Mouse (Mus musculus) monocyte, adult 5-6 weeks (primary cell): ENCODE results near the gene Fam83g. TPM values are rescaled to one million over a fixed set of nuclear protein-coding genes. Genes with fewer than 3 reads are reported as not detected.

Experiments used
- ATAC-seq: fragments of 153-309, 156-312 bp; replicated peaks from 2 replicates; pipeline ENCODE4 v1.8.0; 2017; ENCODE audit warnings: mild to moderate bottlenecking; ENCODE audit not compliant: low TSS enrichment, insufficient number of reproducible peaks, severe bottlenecking, poor library complexity, low FRiP score
- total RNA-seq: library from RNA; stranded (forward); fragments of 200-1000, 200-491, 200-594 nt; gene quantifications from 3 replicates; pipeline ENCODE4 v1.2.3, GENCODE M21; 2017

The Fam83g gene
- total RNA-seq, 1 experiment from 2014 or later = not detected

DNA sequence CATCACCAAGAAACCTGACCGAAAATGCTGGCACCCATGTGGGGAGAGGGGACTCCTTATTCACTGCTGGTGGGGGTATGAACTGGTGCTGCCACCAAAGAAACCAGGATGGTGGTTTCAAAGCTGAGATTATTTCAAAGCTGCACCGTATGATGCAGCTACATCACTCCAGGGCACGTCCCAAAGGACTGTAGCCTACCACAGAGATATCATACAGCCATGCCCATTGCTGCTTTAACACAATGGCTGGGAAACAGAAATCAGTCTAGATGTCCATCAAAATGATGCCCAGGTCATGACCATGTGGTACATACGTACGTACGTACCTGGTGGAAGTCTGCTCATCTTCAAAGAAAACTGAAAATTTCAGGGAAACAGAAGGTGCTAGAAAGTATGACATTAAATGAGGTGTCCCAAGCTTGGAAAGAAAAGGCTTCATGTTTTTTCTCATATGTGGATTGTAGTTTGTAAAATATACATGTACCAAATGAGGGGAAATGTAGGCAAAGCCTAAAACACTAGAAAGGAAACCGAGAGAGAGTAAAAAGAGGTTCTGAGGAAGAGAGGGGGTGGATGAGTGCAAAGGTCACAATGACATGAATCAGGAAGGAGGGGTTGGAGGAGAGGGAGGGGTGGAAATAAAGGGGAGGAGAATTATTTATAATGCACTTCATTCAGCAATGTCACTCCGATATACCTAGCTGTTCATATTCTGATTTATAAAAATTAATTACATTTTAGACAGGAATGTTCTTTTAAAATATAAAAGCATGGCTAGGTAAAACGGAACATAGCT is 33.2 kb upstream of the Fam83g start:
- ATAC-seq = no peak

- no peak for ATAC-seq
Observed at GRCm38 (mm10) chr11:61652216-61652615, 31.7 kb upstream of the Fam83g start.

DNA sequence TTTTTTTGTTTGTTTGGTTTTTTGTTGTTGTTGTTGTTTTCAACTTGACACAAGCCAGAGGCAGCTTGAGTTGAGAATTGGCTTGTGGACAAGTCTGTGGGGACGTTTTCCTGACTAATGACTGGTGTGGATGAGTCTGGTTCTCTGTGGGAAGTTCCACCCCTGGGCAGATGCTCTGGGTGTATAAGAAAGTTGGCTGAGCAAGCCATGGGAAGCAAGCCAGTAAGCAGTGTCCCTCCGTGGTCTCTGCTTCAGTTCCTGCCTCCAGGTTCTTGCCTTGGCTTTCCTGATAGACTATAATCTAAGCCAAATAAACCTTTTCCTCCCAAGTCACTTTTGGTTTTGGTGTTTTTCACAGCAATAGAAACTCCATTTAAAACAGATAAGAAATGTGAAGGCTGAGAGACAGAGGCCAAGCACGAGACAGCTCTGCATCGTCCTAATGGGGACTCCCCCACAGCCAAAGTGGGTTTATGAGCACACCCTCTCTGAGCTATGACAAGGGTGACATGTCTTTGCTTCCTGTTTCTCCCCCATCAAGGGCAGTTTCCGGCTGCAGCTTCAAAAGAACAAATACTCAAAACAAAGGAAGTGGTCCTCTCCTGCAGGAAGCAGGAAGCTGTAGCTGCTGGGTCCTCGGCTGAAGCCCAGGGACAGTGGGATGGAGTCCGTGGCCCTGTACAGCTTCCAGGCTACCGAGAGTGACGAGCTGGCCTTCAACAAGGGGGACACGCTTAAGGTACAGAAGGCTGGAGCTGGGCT is 31.0 kb upstream of the Fam83g start, which contains the start of gene Grap:
TSS of gene Grap (plus strand) at position 580 of the 762 bp plus-strand sequence.
- ATAC-seq = peak; percentile 73

- no peak for ATAC-seq
Observed at GRCm38 (mm10) chr11:61653568-61653967, 30.3 kb upstream of the Fam83g start.

- no peak for ATAC-seq
Observed at GRCm38 (mm10) chr11:61654786-61655311, 29.0 kb upstream of the Fam83g start.

DNA sequence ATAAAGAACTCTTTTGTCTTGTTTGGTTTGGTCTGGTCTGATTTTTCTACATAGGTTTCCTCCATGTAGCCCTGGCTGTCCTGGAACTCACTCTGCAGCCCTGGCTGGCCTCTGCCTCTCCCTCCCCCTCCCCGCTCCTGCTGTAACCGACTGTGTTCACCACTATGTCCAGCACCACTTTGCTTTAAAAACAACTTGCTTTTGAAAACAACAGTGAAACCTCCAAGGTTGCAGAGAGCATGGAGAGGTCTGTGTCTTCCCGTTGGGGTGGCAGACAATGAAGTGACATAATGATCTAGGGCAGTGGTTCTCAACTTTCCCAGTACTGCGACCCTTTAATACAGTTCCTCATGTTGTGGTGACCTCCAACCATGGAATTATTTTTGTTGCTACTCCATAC is 28.2 kb upstream of the Fam83g start:
- ATAC-seq = no peak

- ATAC-seq = no peak
Observed at GRCm38 (mm10) chr11:61656148-61656850, 27.6 kb upstream of the Fam83g start.

DNA sequence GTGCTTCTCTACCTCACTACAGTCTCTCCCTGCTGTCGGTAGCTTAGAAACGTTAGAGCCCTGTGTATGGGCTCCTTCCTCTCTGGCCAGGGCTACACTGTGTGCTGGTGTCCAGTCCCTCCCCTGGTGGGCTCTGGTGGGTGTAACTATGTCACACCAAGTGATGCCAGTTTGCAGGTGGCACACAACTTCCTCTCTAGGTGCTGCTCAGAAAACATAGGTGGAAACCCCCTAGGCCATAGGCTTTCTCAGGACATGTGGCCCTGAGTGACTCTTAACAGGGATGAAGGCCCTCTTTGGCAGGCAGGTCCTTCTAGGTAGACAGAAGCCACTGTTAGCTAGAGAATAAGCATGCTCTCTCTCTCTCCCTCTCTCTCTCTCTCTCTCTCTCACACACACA is 26.5 kb upstream of the Fam83g start:
- ATAC-seq = no peak

DNA sequence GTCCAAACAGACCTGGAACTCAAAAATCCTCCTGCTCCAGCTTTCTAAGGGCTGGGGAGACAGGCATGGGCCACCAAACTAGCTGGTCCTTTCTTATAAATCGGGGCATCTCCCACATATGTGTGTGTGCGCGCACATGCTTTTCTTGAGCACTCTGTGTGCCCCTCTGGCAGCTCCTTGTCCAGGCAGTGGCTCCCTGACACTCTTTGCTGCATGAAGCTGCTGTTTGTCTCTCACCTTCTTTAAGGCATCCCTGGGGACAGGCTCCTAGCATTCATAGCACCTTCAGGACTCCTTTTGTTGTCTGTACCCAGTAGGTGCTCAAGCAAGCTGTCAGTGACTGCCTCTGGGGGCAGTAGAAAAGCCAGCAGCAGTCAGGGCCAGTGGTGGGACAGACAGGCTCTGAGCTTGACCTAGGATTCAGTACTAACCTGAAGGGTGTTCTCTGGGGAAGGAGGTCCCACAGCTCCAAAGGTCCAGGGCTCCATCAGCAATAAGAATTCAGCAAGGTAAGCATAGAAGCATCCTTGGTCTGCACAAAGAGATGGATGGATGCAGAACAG is 25.4 kb upstream of the Fam83g start:
- ATAC-seq = no peak

DNA sequence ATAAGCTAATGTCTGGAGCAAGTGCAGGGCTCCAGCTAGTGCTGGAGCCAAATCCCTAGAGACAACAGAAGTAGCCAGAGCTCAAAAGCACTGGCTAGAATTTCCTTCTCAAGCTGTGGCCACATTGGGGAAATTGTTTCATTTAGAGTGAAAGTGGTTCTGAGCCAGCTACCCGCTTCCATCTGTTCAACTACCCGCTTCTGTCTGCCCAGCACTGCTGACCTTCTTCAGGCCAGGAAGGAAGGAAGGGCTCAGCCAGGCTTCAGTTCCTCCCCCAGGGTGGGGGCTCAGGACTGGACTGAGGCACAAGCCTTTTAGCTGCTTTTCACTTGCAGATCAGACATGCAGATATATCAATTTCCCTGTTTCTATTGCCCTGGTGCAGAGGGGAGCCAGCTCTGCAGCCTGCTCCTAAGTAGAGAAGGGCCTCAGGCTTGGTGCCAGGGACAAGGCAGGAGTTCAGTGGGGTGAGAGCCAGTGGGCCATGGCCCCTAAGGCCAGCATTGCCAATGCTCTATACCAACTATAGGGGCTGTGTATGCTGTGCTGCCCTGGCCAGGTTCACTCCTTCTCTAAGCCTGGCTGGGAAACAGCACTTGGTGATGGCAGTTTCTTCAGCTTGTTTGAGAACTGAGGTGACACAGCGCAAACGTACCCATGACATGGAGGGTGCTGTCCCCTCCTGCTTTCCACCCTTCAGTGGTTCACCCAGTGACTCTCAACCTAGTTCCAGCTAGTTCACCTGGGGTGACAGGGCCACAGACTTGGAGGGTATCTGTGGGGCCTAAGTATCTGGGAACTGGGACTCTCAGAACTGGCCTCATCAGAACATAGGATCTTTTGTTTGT is 24.7 kb upstream of the Fam83g start:
- ATAC-seq = no peak

GRCm38 (mm10) chr11:61660001-61660400 is 23.9 kb upstream of the Fam83g start:
- no peak for ATAC-seq

- ATAC-seq = no peak
Observed at GRCm38 (mm10) chr11:61660806-61661392, 23.0 kb upstream of the Fam83g start.

DNA sequence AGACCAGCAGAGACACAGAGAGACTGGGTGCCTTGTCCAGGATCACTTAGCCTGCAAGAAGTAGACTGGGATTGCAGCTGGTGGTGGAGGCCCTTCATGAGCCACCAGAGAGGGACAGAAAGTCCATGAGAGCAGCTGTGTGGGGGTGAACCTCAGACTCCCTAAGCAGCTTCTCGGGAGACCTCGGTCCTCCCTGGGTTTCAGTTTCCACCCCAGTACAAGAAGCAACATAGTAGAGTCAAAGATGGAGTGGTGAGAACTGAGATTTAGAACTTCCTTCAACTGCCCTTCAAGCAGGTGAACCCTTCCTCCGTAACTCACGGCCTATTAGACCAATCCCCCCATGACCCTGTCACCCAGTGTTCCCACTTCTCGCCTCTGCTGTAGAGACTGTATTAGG is 21.7 kb upstream of the Fam83g start:
- no peak for ATAC-seq

- no peak for ATAC-seq
Observed at GRCm38 (mm10) chr11:61665401-61665800, 18.5 kb upstream of the Fam83g start.

DNA sequence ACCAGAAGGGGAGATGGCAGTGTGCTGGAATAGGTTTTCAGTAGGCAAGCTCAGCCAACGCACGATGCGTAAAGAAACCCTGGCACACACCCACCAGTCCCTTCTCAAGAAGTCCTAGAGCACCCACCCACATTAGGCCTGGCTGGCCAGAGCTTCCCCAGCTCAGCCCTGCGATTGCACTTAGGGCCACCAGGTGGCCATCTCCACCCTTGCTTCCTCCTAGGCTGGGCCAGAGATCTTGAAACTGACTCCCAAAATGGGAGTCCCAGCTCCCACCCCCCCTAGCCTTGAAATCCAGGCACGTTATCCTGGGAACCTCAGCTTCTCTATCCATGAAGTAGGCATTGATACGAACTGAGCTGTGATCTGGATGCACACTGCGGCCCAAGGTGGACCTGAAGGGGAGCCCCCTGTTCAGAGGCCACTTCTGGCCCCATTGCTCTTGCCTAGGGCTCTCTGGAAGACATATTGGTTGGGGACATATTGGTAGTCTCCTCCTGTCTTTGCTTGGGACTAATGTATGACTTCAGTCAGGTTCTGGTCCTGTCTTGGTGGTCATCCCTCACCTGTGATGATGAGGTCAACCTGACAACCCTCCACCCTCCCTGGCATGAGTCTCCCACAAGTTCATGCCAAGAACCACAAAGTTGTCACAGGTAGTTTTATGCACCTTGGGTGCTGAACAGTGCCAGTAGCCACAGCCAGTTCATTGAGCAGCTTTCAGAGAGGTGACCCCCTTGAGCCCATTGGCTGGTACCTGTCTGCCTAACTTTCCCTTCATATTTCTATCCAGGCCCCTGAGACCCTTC is 17.7 kb upstream of the Fam83g start:
- ATAC-seq = no peak

DNA sequence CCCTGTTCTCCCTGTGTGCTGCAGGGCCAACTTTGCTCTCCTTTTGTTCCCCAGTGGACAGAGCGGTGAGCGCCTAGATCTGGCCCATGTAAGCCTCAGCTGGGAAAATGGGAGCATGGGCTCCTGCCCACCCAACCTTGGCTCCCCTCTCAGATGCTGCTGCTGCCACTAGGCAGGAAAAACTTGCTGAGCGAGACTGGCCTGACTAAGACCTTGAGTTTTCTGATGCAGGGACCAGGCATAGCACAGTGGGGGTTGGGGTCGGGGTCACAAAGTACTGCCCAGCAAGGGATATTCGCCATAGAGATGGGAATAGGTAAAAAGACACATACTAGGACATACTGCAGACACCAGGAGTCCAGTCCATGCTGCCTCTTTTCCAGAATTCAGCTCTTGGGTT is 16.6 kb upstream of the Fam83g start:
- ATAC-seq = no peak

DNA sequence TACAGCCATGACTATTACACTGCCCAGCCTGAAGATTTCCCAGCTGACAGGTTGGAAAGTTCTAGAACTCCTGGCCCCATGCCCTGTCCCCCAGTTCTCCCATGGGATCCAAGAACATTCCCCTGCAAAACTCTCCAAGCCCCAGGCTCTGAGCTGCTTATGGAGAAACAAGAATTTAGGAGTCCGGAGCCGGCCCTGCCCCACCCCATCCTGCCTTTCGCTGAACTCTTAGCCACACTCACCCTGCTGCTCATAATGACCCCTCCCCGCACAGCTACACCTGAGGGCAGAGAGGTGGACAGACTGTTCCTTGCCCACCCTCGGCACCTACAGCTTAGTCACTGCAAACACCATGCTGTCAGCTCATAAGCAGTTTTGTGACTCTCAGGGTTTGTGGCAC is 16.1 kb upstream of the Fam83g start:
- no peak for ATAC-seq
